Comparison of ENCODE assay signal across 17 mouse cellular contexts in genomic region chr3:94869011-94869410, GRCm38 (mm10).
"Had no signal": no experiment of that assay in that cellular context is flagged by ENCODE, and none has a peak within 500 bp of the region (broad histone marks: within the 10 kb centered on the region; RNA-seq: fewer than 3 reads in every experiment).

No protein-coding gene starts in this region.

- H3K9me3 ChIP-seq: lung, embryonic 15.5 days; megakaryocyte, embryonic 14.5 days; midbrain, embryonic 13.5 days; midbrain, embryonic 15.5 days; neural tube, embryonic 12.5 days; stomach, embryonic 15.5 days had no signal

- H3K27me3 ChIP-seq: lung, embryonic 15.5 days; megakaryocyte, embryonic 14.5 days; midbrain, embryonic 13.5 days; midbrain, embryonic 15.5 days; neural tube, embryonic 12.5 days; stomach, embryonic 15.5 days had no signal

- H3K9ac ChIP-seq: lung, embryonic 15.5 days; midbrain, embryonic 13.5 days; midbrain, embryonic 15.5 days; neural tube, embryonic 12.5 days; stomach, embryonic 15.5 days had no signal

- H3K4me2 ChIP-seq: lung, embryonic 15.5 days; midbrain, embryonic 11.5 days; midbrain, embryonic 13.5 days; midbrain, embryonic 15.5 days; neural tube, embryonic 12.5 days; stomach, embryonic 15.5 days had no signal

- H3K27ac ChIP-seq: lung, embryonic 15.5 days; macrophage; midbrain, embryonic 13.5 days; midbrain, embryonic 15.5 days; neural tube, embryonic 12.5 days; stomach, embryonic 15.5 days; stomach, postnatal 0 days had no signal

- DNase-seq: lung, adult 2 months; lung, postnatal 14 days; lung, postnatal 36 days; right cerebral cortex, postnatal 14 days; thymus, adult 2 months; thymus, postnatal 25 days; thymus, postnatal 4 days had no signal

- H3K4me1 ChIP-seq: lung, embryonic 15.5 days; midbrain, embryonic 13.5 days; midbrain, embryonic 15.5 days; neural tube, embryonic 12.5 days; stomach, embryonic 15.5 days had no signal

- ATAC-seq: lung, postnatal 0 days; midbrain, embryonic 13.5 days; midbrain, embryonic 15.5 days had no signal

- H3K4me3 ChIP-seq: lung, embryonic 15.5 days; megakaryocyte, embryonic 14.5 days; midbrain, embryonic 13.5 days; midbrain, embryonic 15.5 days; neural tube, embryonic 12.5 days; stomach, embryonic 15.5 days had no signal
